Mouse (Mus musculus) thymus, adult 2 months (tissue): ENCODE measurements at regions not wholly inside any gene's neighbourhood (a gene's known extent, or its start where the extent isn't known, plus 50 kb on each side); places are given as distances from the start of the nearest gene placed in this dataset.

Source experiments
- DNase-seq: peaks from one replicate; pipeline ENCODE4 v3.0.0; 2021
- H3K27ac ChIP-seq: fragments of 200-500 bp; 2 replicates; pipeline ENCODE4 v1.5.1; 2012; ENCODE audit warnings: low read length, control low read depth; ENCODE audit not compliant: control insufficient read depth, insufficient read depth
- H3K27me3 ChIP-seq: fragments of 200-500 bp; 2 replicates; pipeline ENCODE4 v1.6.1; 2012; ENCODE audit warnings: mild to moderate bottlenecking, low read length, moderate library complexity, mixed read lengths; ENCODE audit not compliant: control insufficient read depth, insufficient read depth
- H3K36me3 ChIP-seq: fragments of 200-500 bp; 2 replicates; pipeline ENCODE4 v1.6.1; 2012; ENCODE audit warnings: mild to moderate bottlenecking, low read length, moderate library complexity; ENCODE audit not compliant: control insufficient read depth, insufficient read depth
- H3K4me1 ChIP-seq: fragments of 200-500 bp; replicated peaks from 2 replicates; pipeline ENCODE4 v1.6.1; 2012; ENCODE audit warnings: low read length; ENCODE audit not compliant: control insufficient read depth, insufficient read depth
- H3K4me3 ChIP-seq: fragments of 200-500 bp; 2 replicates; pipeline ENCODE4 v1.5.1; 2012; ENCODE audit warnings: mild to moderate bottlenecking, low read length, control low read depth, moderate library complexity; ENCODE audit not compliant: control insufficient read depth, insufficient read depth
- CTCF ChIP-seq: fragments of 200-500 bp; IDR thresholded peaks from 2 replicates; pipeline ENCODE4 v1.5.1; 2012; ENCODE audit warnings: mild to moderate bottlenecking, control low read depth, low read length, moderate library complexity, borderline replicate concordance; ENCODE audit not compliant: control insufficient read depth, poor library complexity, insufficient read depth; ENCODE audit errors: extremely low read depth
- POLR2A ChIP-seq: fragments of 200-500 bp; IDR thresholded peaks from 2 replicates; pipeline ENCODE4 v1.6.1; 2012; ENCODE audit warnings: mild to moderate bottlenecking, low read length, control low read depth, moderate library complexity; ENCODE audit not compliant: control insufficient read depth, poor library complexity, insufficient read depth; ENCODE audit errors: extremely low read depth
- WGBS: fragments of 180-500 bp; shearing (Covaris S2); methylation state at CpG from one replicate; pipeline ENCODE4 v1.1.7; 2018; 5-methylcytosine and 5-hydroxymethylcytosine counted together

DNA sequence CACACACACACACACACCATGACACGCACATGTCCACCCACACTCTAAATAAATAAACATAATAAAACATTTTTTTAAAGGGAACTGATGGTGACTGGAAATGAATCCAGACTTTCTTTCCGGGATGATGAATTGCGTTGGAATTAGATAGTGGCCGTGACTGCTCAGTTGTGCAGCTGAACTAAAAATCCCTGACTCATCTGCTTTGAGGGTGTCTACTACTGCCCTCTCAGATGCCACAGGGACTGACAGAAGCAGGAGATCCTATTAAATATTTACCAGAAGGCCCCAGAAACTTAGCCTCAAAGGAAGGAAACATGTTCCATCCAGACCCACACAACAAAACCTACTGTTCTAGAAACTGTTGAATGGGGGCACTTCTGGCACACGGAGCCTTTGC, 65.7 kb downstream of the Polr2m start:
- WGBS = 96% methylated on average over 5 of the region's 5 CpGs
- Histone ChIP-seq H3K27ac (no peak overlapping the region), H3K4me1 (no peaks in the 10 kb centered on the region), H3K36me3 (no peaks in the 10 kb centered on the region), H3K27me3 (no peaks in the 10 kb centered on the region), H3K4me3 (no peak overlapping the region)
- no peak for DNase-seq
- TF ChIP-seq POLR2A (no peak), CTCF (no peak)

DNA sequence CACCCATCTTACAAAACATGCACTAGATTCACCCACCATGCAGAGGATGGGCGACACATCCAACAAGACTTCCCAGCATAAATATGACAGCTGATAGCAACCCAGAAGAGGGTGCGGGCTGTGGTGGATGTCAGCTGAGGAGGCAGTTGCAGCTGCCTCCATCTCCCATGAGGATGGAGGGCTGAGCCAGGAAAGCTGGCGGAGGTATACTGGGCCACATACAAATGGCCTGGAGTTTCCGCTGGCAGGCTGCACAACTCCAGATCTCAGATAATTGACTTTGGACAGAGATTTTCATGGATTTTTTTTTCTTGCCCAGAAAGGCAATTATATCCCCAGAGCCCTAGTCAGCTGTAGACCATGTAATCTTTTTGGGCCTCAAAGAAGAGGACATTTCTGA, 67.2 kb downstream of the Polr2m start:
- H3K27ac ChIP-seq = no peak overlapping the region
- H3K4me3 ChIP-seq = no peak overlapping the region
- no peaks in the 10 kb centered on the region for H3K4me1 ChIP-seq
- no peaks in the 10 kb centered on the region for H3K36me3 ChIP-seq
- no peaks in the 10 kb centered on the region for H3K27me3 ChIP-seq
- no peak for DNase-seq
- TF ChIP-seq CTCF = no peak
- no peak for TF ChIP-seq POLR2A
- WGBS = 98% methylated on average over 4 of the region's 4 CpGs

- H3K4me1 ChIP-seq = no peaks in the 10 kb centered on the region
- no peak for TF ChIP-seq POLR2A
- TF ChIP-seq CTCF = no peak
- 89% methylated on average over 4 of the region's 4 CpGs for WGBS
Observed at GRCm38 (mm10) chr9:71417248-71417647, 68.5 kb downstream of the Polr2m start.

DNA sequence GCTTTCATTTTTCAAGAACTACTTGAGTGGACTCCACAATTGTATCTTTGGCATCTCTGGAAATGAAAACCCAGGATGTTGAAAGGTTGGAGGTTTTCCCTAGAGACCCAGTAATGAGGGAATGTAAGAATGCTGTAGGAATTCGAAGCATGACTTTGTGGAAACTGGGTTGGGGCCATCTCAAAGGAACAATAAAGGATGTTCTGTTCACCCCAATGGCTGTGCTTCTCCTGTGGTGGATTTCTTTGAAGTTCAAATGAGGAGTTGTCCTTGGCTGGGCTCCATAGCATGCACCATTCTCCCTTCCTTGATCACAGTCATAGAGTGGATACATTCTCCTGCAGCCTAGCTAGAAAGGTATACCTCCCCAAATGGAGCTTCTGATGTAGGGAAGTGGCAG, 74.6 kb downstream of the Polr2m start:
- DNase-seq = no peak
- Histone ChIP-seq H3K4me3 (no peak overlapping the region), H3K4me1 (no peaks in the 10 kb centered on the region), H3K27me3 (no peaks in the 10 kb centered on the region), H3K36me3 (no peaks in the 10 kb centered on the region), H3K27ac (no peak overlapping the region)
- 75% methylated on average over 1 of the region's 1 CpGs for WGBS
- TF ChIP-seq CTCF (no peak), POLR2A (no peak)

More at GRCm38 (mm10) chr9:71417248-71417647, 68.5 kb downstream of the Polr2m start:
- no peak overlapping the region for H3K4me3 ChIP-seq
- no peak for DNase-seq
- H3K27me3 ChIP-seq = no peaks in the 10 kb centered on the region
- H3K36me3 ChIP-seq = no peaks in the 10 kb centered on the region
- H3K27ac ChIP-seq = no peak overlapping the region

GRCm38 (mm10) chr9:71409925-71410324, 75.8 kb downstream of the Polr2m start:
- whole genome bisulfite sequencing = 97% methylated on average over 1 of the region's 1 CpGs
- no peaks in the 10 kb centered on the region for H3K27me3 ChIP-seq

GRCm38 (mm10) chr9:71408946-71409345, 76.8 kb downstream of the Polr2m start:
- DNase-seq = no peak
- 93% methylated on average over 5 of the region's 5 CpGs for WGBS
- H3K27ac ChIP-seq = no peak overlapping the region
- no peak for TF ChIP-seq CTCF
- TF ChIP-seq POLR2A = no peak
- H3K36me3 ChIP-seq = no peaks in the 10 kb centered on the region
- H3K4me1 ChIP-seq = no peaks in the 10 kb centered on the region
- no peak overlapping the region for H3K4me3 ChIP-seq
- H3K27me3 ChIP-seq = no peaks in the 10 kb centered on the region

More at GRCm38 (mm10) chr9:71409925-71410324, 75.8 kb downstream of the Polr2m start:
- H3K27ac ChIP-seq = no peak overlapping the region
- TF ChIP-seq POLR2A (no peak), CTCF (no peak)
- no peaks in the 10 kb centered on the region for H3K4me1 ChIP-seq
- no peak for DNase-seq
- H3K4me3 ChIP-seq = no peak overlapping the region
- H3K36me3 ChIP-seq = no peaks in the 10 kb centered on the region
